8 mouse cellular contexts compared by ENCODE assay signal in genomic region chr7:28392429-28393271, GRCm38 (mm10). TPM values are rescaled to one million over a fixed set of nuclear protein-coding genes. Genes with fewer than 3 reads are reported as not detected.
DNase-seq lines count a peak whose midpoint lies in the region; ATAC-seq lines count a peak whose summit lies in the region.

TSS of gene Med29 (minus strand) at chr7:28392708.
TSS of gene Paf1 (plus strand) at chr7:28392951.

- peak within 1 kb of the TSS; percentile 80 for H3K4me2 ChIP-seq in hindbrain, embryonic 15.5 days

- no peaks in the 10 kb centered on the region for H3K27me3 ChIP-seq in hindbrain, embryonic 15.5 days

- under 1% methylated on average over 58 of the region's 58 CpGs for WGBS in hindbrain, embryonic 15.5 days

- peak within 1 kb of the TSS; percentile 80 for H3K9ac ChIP-seq in hindbrain, embryonic 15.5 days

- peaks cover 27% of the 10 kb centered on the region for H3K4me1 ChIP-seq in hindbrain, embryonic 15.5 days (replicated peaks)

- ATAC-seq in hindbrain, embryonic 15.5 days (ENCODE audit: low FRiP score, low read depth), result peak; percentile 99

- H3K36me3 ChIP-seq in hindbrain, embryonic 15.5 days, result peaks cover 50% of the 10 kb centered on the region

- no peaks in the 10 kb centered on the region for H3K9me3 ChIP-seq in hindbrain, embryonic 15.5 days

- H3K4me3 ChIP-seq in hindbrain, embryonic 15.5 days, result peak within 1 kb of the TSS; percentile 86

- DNase-seq in T-cell, adult 2 months (ENCODE audit: low spot score), result peak; percentile 97
- DNase-seq in cerebellum, postnatal 36 days, result peak; percentile 96 to 98
- peak; percentile 96 to 98 for DNase-seq in frontal cortex, postnatal 36 days (ENCODE audit: low spot score in 2 of 2)
- peak; percentile 98 for DNase-seq in left cerebral cortex, adult 11 months (ENCODE audit: low spot score)
- peak; percentile 96 to 98 for DNase-seq in lung, postnatal 4 days
- DNase-seq in retina, postnatal 7 days (ENCODE audit: low read depth, low spot score), result peak; percentile 98
- DNase-seq in urinary bladder, adult 2 months (ENCODE audit: low spot score), result peak; percentile 84

- peak within 1 kb of the TSS; percentile 83 for H3K27ac ChIP-seq in hindbrain, embryonic 15.5 days (replicated peaks)

RNA-seq across cellular contexts. Expression of gene Med29, which starts in this region (rescaled TPM):
- 46.1 and 46.6 TPM in 2 replicates for polyA plus RNA-seq in hindbrain, embryonic 15.5 days (2015; fragmentation: Nextera tagmentation; extraction: Ambion mirVana)
- 25.6 and 30.8 TPM in 2 replicates for polyA plus RNA-seq in urinary bladder, adult 2 months (2012; rRNA removed)

RNA-seq across cellular contexts. Expression of gene Paf1, which starts in this region (rescaled TPM):
- polyA plus RNA-seq in hindbrain, embryonic 15.5 days (2015; fragmentation: Nextera tagmentation; extraction: Ambion mirVana), result 93.3 and 96.8 TPM in 2 replicates
- 108 and 130 TPM in 2 replicates for polyA plus RNA-seq in urinary bladder, adult 2 months (2012; rRNA removed)

Comparison
In these comparisons a context has a peak if more than half of its experiments do, and no peak if none do; other contexts are left out.
1. Peak in every context shown above with its lines: DNase-seq, ATAC-seq, H3K4me3 ChIP-seq and H3K27ac ChIP-seq.